Mouse (Mus musculus): ENCODE results near the gene Wdr35.
"Not testable (repeated sequence)": the region's sequence is repeated elsewhere in the genome, so short reads cannot be mapped to it uniquely, and the experiment has no call there.

The Wdr35 gene

GRCm38 (mm10) chr12:9010311-9010710 is 36.6 kb downstream of the Wdr35 start:
- DNase-seq, result no peak

GRCm38 (mm10) chr12:9016376-9016775 is 42.7 kb downstream of the Wdr35 start:
- DNase-seq, result no peak

GRCm38 (mm10) chr12:9020431-9020830 is 46.7 kb downstream of the Wdr35 start:
- DNase-seq, result no peak

- no peak for DNase-seq
Observed at GRCm38 (mm10) chr12:9020986-9021385, 47.3 kb downstream of the Wdr35 start.

- no peak for DNase-seq
Observed at GRCm38 (mm10) chr12:9023031-9023430, 49.3 kb downstream of the Wdr35 start.

GRCm38 (mm10) chr12:9024071-9024470 is 50.4 kb downstream of the Wdr35 start:
- DNase-seq, result no peak

- no peak for DNase-seq
Observed at GRCm38 (mm10) chr12:9024736-9025135, 51.0 kb downstream of the Wdr35 start.

GRCm38 (mm10) chr12:9026843-9027242 is 53.2 kb downstream of the Wdr35 start:
- DNase-seq, result no peak

GRCm38 (mm10) chr12:9028816-9029215 is 55.1 kb downstream of the Wdr35 start:
- DNase-seq, result not testable (repeated sequence)

GRCm38 (mm10) chr12:9029506-9029887 is 55.8 kb downstream of the Wdr35 start:
- no peak for DNase-seq

- DNase-seq, result peak; percentile 94
Observed at GRCm38 (mm10) chr12:9029888-9030723, 56.4 kb downstream of the Wdr35 start, which contains the start of gene Ttc32. TSS of gene Ttc32 (plus strand) at chr12:9029997.

- DNase-seq, result no peak
Observed at GRCm38 (mm10) chr12:9031166-9031565, 57.5 kb downstream of the Wdr35 start.

- no peak for DNase-seq
Observed at GRCm38 (mm10) chr12:9033140-9033539, 59.4 kb downstream of the Wdr35 start.

- no peak for DNase-seq
Observed at GRCm38 (mm10) chr12:9036409-9036808, 62.7 kb downstream of the Wdr35 start.

- DNase-seq, result no peak
Observed at GRCm38 (mm10) chr12:9040177-9040576, 66.5 kb downstream of the Wdr35 start.

- no peak for DNase-seq
Observed at GRCm38 (mm10) chr12:9040686-9041085, 67.0 kb downstream of the Wdr35 start.

- no peak for DNase-seq
Observed at GRCm38 (mm10) chr12:9042316-9042715, 68.6 kb downstream of the Wdr35 start.

GRCm38 (mm10) chr12:9042759-9043158 is 69.1 kb downstream of the Wdr35 start:
- DNase-seq, result no peak

GRCm38 (mm10) chr12:9044666-9045065 is 71.0 kb downstream of the Wdr35 start:
- no peak for DNase-seq

GRCm38 (mm10) chr12:9046674-9047073 is 73.0 kb downstream of the Wdr35 start:
- no peak for DNase-seq

GRCm38 (mm10) chr12:9048090-9048489 is 74.4 kb downstream of the Wdr35 start:
- no peak for DNase-seq

- no peak for DNase-seq
Observed at GRCm38 (mm10) chr12:9050824-9051223, 77.1 kb downstream of the Wdr35 start.

GRCm38 (mm10) chr12:9052075-9052829 is 78.6 kb downstream of the Wdr35 start:
- DNase-seq, result peak; percentile 72

GRCm38 (mm10) chr12:9053345-9053744 is 79.7 kb downstream of the Wdr35 start:
- no peak for DNase-seq
